ENCODE assay signal across 15 mouse cellular contexts in the genomic region with DNA sequence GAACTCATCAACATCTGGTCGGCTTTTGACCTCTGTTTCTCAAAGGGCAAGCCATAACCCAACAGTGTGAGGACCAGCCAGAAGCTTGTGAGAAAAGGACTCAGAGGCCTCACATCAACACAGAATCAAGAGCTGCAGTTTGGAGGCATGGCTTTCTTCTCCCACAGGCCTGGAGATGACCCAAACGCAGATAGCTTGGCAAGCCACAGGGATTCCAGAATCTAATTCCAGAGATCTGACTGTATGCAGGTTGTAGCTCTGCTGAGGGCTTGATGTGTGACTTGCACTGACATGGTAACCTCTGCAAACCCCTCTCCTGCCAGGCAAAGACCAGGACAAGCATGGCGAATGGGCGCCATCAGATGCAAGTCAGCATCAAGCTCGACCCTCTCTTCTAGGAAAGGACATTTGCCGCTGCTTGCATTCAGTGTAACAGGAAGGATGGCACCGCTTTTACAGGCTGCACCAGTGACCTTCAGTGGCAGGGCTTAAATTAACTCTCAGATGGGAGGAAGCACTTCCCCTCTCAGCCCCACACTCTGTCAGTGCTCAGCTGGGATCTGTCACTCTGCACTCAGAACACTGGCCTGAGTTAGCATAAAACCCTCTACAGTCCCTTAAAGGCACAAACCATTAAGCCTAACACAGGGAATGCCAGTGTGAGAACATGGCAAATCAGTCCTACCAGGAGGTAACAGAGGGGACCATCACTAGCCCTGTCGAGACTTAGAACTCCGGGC. TPM values are rescaled to one million over a fixed set of nuclear protein-coding genes. Genes with fewer than 3 reads are reported as not detected.
DNase-seq lines count a peak whose midpoint lies in the region; ATAC-seq lines count a peak whose summit lies in the region.
"Had no signal": no experiment of that assay in that cellular context is flagged by ENCODE, and none has a peak within 500 bp of the region (broad histone marks: within the 10 kb centered on the region; RNA-seq: fewer than 3 reads in every experiment).

No protein-coding gene starts in this region.

- 34% methylated on average over 9 of the region's 9 CpGs for WGBS in heart, embryonic 13.5 days
- 45% methylated on average over 9 of the region's 9 CpGs for WGBS in lung, embryonic 15.5 days
- 83% methylated on average over 9 of the region's 9 CpGs for WGBS in forebrain, embryonic 16.5 days

- peaks cover 23% of the 10 kb centered on the region for H3K4me1 ChIP-seq in heart, embryonic 13.5 days
- peaks cover 14% of the 10 kb centered on the region for H3K4me1 ChIP-seq in lung, embryonic 15.5 days
- no peaks in the 10 kb centered on the region for H3K4me1 ChIP-seq in forebrain, embryonic 16.5 days (replicated peaks; ENCODE audit: control insufficient read depth, insufficient read depth, low read length)
- H3K4me1 ChIP-seq: hindbrain, embryonic 13.5 days; limb, embryonic 13.5 days; midbrain, embryonic 12.5 days had no signal

- H3K36me3 ChIP-seq in heart, embryonic 13.5 days = no peaks in the 10 kb centered on the region
- H3K36me3 ChIP-seq in lung, embryonic 15.5 days = no peaks in the 10 kb centered on the region
- no peaks in the 10 kb centered on the region for H3K36me3 ChIP-seq in forebrain, embryonic 16.5 days (ENCODE audit: control insufficient read depth, insufficient read depth)
- H3K36me3 ChIP-seq: embryonic facial prominence, embryonic 10.5 days; hindbrain, embryonic 13.5 days; limb, embryonic 13.5 days; midbrain, embryonic 12.5 days had no signal

- peak overlapping the region; percentile 35 for H3K4me2 ChIP-seq in heart, embryonic 13.5 days
- no peak overlapping the region for H3K4me2 ChIP-seq in lung, embryonic 15.5 days
- no peak overlapping the region for H3K4me2 ChIP-seq in forebrain, embryonic 16.5 days (ENCODE audit: low read length)
- H3K4me2 ChIP-seq: hindbrain, embryonic 13.5 days; limb, embryonic 13.5 days; midbrain, embryonic 12.5 days had no signal

- H3K9ac ChIP-seq in heart, embryonic 13.5 days = peak overlapping the region; percentile 16; the same call in 1 of the 2 replicates
- no peak overlapping the region for H3K9ac ChIP-seq in lung, embryonic 15.5 days
- no peak overlapping the region for H3K9ac ChIP-seq in forebrain, embryonic 16.5 days (replicated peaks; ENCODE audit: low read depth, low read length)
- H3K9ac ChIP-seq: hindbrain, embryonic 13.5 days; limb, embryonic 13.5 days; midbrain, embryonic 12.5 days had no signal

- peak; percentile 54; the same call in 1 of the 2 replicates for ATAC-seq in heart, embryonic 13.5 days (ENCODE audit: extremely low read depth, insufficient number of reproducible peaks, low FRiP score, low TSS enrichment)
- ATAC-seq in lung, embryonic 15.5 days (ENCODE audit: borderline replicate concordance, extremely low read depth, low FRiP score, low TSS enrichment) = peak; percentile 96
- ATAC-seq in forebrain, embryonic 16.5 days = no peak

- H3K9me3 ChIP-seq in heart, embryonic 13.5 days = no peaks in the 10 kb centered on the region
- no peaks in the 10 kb centered on the region for H3K9me3 ChIP-seq in lung, embryonic 15.5 days
- H3K9me3 ChIP-seq in forebrain, embryonic 16.5 days (ENCODE audit: control insufficient read depth, low read length) = no peaks in the 10 kb centered on the region
- H3K9me3 ChIP-seq: embryonic facial prominence, embryonic 10.5 days; hindbrain, embryonic 13.5 days; limb, embryonic 13.5 days; midbrain, embryonic 12.5 days had no signal

- DNase-seq in embryo, embryonic 10 days (ENCODE audit: low spot score) = peak; percentile 28
- no peak for DNase-seq in embryo, embryonic 9.5 days (ENCODE audit: extremely low spot score)
- DNase-seq in NIH3T3 (ENCODE audit: low read depth) = peak; percentile 19
- no peak for DNase-seq in thymus, postnatal 10 days (ENCODE audit: low spot score in 2 of 2)
- no peak for DNase-seq in left cerebral cortex, adult 18-20 months (ENCODE audit: low spot score in 2 of 2)
- DNase-seq: kidney, adult 9 months; thymus, postnatal 25 days had no signal

- H3K4me3 ChIP-seq in heart, embryonic 13.5 days = no peak overlapping the region
- H3K4me3 ChIP-seq in lung, embryonic 15.5 days = no peak overlapping the region
- H3K4me3 ChIP-seq in forebrain, embryonic 16.5 days (replicated peaks; ENCODE audit: low read length) = no peak overlapping the region
- H3K4me3 ChIP-seq: embryonic facial prominence, embryonic 10.5 days; hindbrain, embryonic 13.5 days; limb, embryonic 13.5 days; midbrain, embryonic 12.5 days had no signal

- H3K27me3 ChIP-seq in heart, embryonic 13.5 days (replicated peaks) = no peaks in the 10 kb centered on the region
- no peaks in the 10 kb centered on the region for H3K27me3 ChIP-seq in lung, embryonic 15.5 days
- no peaks in the 10 kb centered on the region for H3K27me3 ChIP-seq in forebrain, embryonic 16.5 days (replicated peaks; ENCODE audit: control insufficient read depth, insufficient read depth, low read length)
- H3K27me3 ChIP-seq: hindbrain, embryonic 13.5 days; limb, embryonic 13.5 days; midbrain, embryonic 12.5 days had no signal

- peak overlapping the region; percentile 86 for H3K27ac ChIP-seq in heart, embryonic 13.5 days (replicated peaks)
- peak overlapping the region; percentile 89 for H3K27ac ChIP-seq in lung, embryonic 15.5 days
- no peak overlapping the region for H3K27ac ChIP-seq in forebrain, embryonic 16.5 days (ENCODE audit: low read length)
- H3K27ac ChIP-seq: embryonic facial prominence, embryonic 10.5 days; hindbrain, embryonic 13.5 days; limb, embryonic 13.5 days; midbrain, embryonic 12.5 days had no signal

RNA-seq across cellular contexts. Expression of gene Plpp6, which starts 23.4 kb away (rescaled TPM):
- 6.0 and 6.4 TPM in 2 replicates for polyA plus RNA-seq in heart, embryonic 13.5 days (2015; fragmentation: Nextera tagmentation; extraction: Ambion mirVana)
- polyA plus RNA-seq in lung, embryonic 15.5 days (2015; fragmentation: Nextera tagmentation; extraction: Ambion mirVana) = 7.0 TPM in 2 replicates
- polyA plus RNA-seq in forebrain, embryonic 16.5 days (2015; fragmentation: Nextera tagmentation; extraction: Ambion mirVana) = 8.6 and 8.9 TPM in 2 replicates
- 10 to 100 TPM; 52.1 to 52.3 TPM for total RNA-seq in left cerebral cortex, adult 18-20 months (2021)

RNA-seq across cellular contexts. Expression of gene 4430402I18Rik, which starts 27.3 kb away (rescaled TPM):
- polyA plus RNA-seq in heart, embryonic 13.5 days (2015; fragmentation: Nextera tagmentation; extraction: Ambion mirVana) = 5.3 and 6.8 TPM in 2 replicates
- 1.9 and 3.2 TPM in 2 replicates for polyA plus RNA-seq in lung, embryonic 15.5 days (2015; fragmentation: Nextera tagmentation; extraction: Ambion mirVana)
- 2.5 and 3.4 TPM in 2 replicates for polyA plus RNA-seq in forebrain, embryonic 16.5 days (2015; fragmentation: Nextera tagmentation; extraction: Ambion mirVana)
- 1 to 10 TPM; 6.8 to 7.5 TPM for total RNA-seq in left cerebral cortex, adult 18-20 months (2021)
- total RNA-seq: MEL had no signal

RNA-seq across cellular contexts. Expression of gene Cdc37l1, which starts 49.8 kb away (rescaled TPM):
- 27.3 and 30.6 TPM in 2 replicates for polyA plus RNA-seq in heart, embryonic 13.5 days (2015; fragmentation: Nextera tagmentation; extraction: Ambion mirVana)
- polyA plus RNA-seq in lung, embryonic 15.5 days (2015; fragmentation: Nextera tagmentation; extraction: Ambion mirVana) = 32.9 and 36.0 TPM in 2 replicates
- 56.6 and 57.6 TPM in 2 replicates for polyA plus RNA-seq in forebrain, embryonic 16.5 days (2015; fragmentation: Nextera tagmentation; extraction: Ambion mirVana)
- 100 to 1,000 TPM in 1 of 2 experiments, 10 to 100 TPM in 1; 99.4 to 102 TPM for total RNA-seq in left cerebral cortex, adult 18-20 months (2021)

Comparison
In these comparisons a context has a peak if more than half of its experiments do, and no peak if none do; other contexts are left out.
1. DNase-seq: peak in embryo, embryonic 10 days (single experiment) and NIH3T3 (single experiment); none in embryo, embryonic 9.5 days (single experiment), thymus, postnatal 10 days (0 of 2) and left cerebral cortex, adult 18-20 months (0 of 2).